Mouse (Mus musculus) naive thymus-derived CD4-positive, alpha-beta T cell, adult 5 months (primary cell): ENCODE data around the gene Btbd7. TPM values are rescaled to one million over a fixed set of nuclear protein-coding genes. Genes with fewer than 3 reads are reported as not detected.

Source experiments
- polyA plus RNA-seq: library from polyadenylated mRNA; unstranded; fragments of 100-300 nt; shearing (Covaris generic); gene quantifications from one replicate; pipeline ENCODE4 v1.2.1, GENCODE M21; 2017

The Btbd7 gene
- polyA plus RNA-seq = 39.6 TPM

DNA sequence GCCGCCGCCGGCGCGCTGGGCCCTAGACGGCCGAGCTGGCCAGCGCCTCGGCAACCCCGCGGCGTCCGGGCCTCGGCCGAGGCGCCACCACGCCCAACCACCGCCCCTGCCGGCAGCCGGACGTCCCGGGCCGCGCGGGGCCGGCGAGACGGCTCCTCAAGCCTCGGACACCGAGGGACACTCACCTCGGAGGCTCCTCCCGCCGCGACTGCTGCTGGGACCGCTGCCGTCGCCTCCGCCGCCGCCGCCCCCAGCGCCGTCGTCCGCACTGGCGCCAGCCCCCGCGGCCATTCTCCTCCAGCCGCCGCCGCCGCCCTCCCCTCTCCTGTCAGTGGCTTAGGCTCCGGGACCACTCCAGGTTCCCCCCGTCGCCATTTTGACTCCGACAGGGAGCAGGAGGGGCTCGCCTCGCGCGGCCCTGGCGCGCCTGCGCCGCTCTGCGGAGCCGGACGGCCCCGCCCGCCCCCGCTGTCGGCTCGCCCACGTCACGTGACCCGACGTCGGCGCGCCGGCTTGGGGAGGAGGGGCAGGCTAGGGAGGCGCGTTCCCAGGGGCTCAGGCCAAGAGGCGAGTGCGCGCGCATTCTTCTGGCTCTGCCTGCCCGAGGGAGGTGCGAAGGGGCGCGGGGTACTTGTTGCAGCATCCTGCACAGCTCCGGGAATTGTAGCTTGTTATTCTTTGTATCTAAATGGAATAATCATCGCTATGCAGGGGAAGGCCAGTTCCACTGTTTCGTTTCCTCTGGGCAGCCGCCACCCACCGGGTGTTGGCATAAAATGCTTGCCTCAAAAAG is at the start of gene Btbd7:
Gene Btbd7, minus strand, starts transcription at position 441 of the 793 bp plus-strand sequence.

DNA sequence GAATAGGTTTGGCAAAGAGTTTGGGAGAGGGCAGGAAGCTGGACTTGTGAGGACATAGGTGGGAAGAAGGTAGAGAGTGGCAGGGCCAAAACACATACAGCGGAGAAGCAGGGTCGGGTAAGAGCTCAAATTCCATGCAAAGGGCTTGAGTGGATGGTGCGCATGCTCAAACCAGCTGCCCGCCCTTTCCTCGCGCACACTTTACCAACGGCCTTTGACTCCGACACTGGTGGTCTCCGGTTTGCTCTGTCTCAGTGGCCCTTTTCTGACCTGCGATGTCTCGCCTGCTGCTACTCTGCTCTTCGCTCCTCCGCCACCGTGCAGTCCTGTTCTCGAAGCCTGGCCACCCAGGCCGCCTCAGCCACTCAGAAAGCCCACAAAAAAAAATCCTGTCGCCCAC is 20.8 kb upstream of the Btbd7 start, which contains the start of gene Cox8c:
Gene Cox8c, plus strand, starts transcription at position 226 of the 400 bp plus-strand sequence.

GRCm38 (mm10) chr12:102758403-102758756 is 119.9 kb downstream of the Btbd7 start, which contains the start of gene Gm20604:
Gene Gm20604 (minus strand): TSS chr12:102758672.

DNA sequence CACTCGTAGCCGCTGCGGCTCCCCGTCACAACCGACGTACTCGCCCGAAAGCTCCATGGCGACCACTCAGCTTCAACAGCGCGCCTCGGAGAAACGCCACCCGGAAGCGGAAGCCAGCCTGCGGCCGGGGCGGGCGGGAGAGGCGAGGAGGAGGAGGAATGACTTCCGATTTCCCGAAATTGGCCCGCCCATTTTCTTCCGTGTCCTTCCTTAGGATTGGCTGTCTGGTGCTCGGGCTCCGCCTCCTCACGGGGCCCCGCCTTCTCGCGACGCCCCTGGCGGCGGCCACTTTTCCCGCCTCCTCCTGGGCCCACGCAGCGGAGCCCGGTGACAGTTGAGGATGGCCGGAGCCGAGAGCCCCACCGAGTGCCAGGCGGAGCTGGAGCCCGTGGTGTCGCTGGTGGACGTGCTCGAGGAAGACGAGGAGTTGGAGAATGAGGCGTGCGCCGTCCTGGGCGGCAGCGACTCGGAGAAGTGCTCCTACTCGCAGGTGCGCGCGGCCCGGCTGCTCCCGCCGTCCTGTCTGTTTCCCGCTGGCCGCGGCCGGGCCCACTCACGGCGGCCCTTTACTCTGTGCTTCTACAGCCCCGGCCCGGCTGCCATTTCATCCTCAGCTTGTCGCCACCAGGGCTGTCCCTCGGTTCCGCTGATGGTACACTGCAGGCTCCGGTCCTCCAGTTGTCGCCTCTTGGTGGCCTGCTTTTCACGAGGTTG is 120.4 kb downstream of the Btbd7 start, which contains the start of the genes Gm28051, Gon7 and Ubr7:
Gene Gm28051, minus strand, starts transcription at position 77 of the 714 bp plus-strand sequence.
Gene Gon7, minus strand, starts transcription at position 115 of the 714 bp plus-strand sequence.
Gene Ubr7, plus strand, starts transcription at position 279 of the 714 bp plus-strand sequence.

DNA sequence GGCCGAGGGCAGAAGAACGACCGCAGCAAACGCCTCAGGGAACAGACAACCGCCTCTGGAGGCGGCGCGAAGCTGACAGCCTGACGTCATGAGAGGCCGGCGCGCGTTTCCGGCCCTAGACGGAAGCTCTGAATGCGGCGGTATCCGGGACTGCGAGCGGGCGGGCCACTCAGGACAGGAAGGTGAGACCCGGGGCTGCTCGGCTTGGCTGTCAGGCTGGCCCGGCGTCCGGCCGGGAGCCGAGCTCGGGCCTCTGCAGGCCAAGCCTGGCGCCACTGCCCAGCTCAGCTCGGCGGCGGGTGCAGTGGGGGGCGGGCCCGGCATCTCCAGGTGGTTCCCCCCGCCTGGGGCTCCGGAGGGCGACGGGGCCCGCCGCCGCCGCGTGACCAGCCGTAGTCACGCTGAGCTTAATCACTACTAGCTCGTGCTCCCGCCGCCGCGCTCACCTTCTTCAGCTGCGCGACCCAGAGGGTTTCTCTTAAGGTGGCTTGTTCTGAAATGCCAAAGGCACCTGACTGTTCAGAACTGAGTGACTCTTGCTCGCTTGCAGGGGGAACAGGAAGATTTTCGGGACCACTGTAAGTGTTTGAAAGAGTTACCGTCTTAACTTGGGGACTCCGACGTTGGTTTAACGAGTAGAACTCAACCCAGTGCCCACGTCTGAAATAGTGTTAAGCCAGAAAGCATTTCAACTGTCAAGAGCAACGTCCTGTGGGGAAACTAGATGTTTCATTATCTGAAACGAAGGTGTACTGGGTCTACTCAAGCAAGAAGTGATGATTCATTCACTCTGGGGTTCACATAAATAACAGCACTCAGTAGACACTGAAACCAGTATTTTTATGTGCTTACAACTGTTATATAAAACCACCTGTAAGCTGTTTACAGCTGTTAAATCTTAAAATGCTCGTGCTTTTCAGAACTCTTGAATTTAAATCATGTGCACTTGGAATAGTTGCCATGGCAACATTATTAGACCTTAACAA is 134.4 kb downstream of the Btbd7 start, which contains the start of the genes Moap1 and Tmem251:
Gene Moap1, minus strand, starts transcription at position 73 of the 986 bp plus-strand sequence.
Gene Tmem251, plus strand, starts transcription at position 174 of the 986 bp plus-strand sequence.

Other genes starting within 250 kb of the Btbd7 start
- 42.5 TPM for gene Itpk1, start 173.5 kb downstream of the Btbd7 start, polyA plus RNA-seq
- gene Moap1, start 134.8 kb downstream of the Btbd7 start, polyA plus RNA-seq = 7.3 TPM
- gene Tmem251, start 134.7 kb downstream of the Btbd7 start, polyA plus RNA-seq = 20.1 TPM
- gene Gm28051, start 120.7 kb downstream of the Btbd7 start, polyA plus RNA-seq = not detected
- 22.6 TPM for gene Gon7, start 120.7 kb downstream of the Btbd7 start, polyA plus RNA-seq
- gene Ubr7, start 120.5 kb downstream of the Btbd7 start, polyA plus RNA-seq = 28.1 TPM
- gene Gm20604, start 119.8 kb downstream of the Btbd7 start, polyA plus RNA-seq = 6.1 TPM
- not detected for gene Cox8c, start 20.8 kb upstream of the Btbd7 start, polyA plus RNA-seq
- not detected for gene Unc79, start 70.4 kb upstream of the Btbd7 start, polyA plus RNA-seq